Mouse (Mus musculus) ES-E14 (cell line): Measurements from ENCODE around the gene Col8a1. TPM values are rescaled to one million over a fixed set of nuclear protein-coding genes. Genes with fewer than 3 reads are reported as not detected.
A peak's percentile ranks its signal among the peaks of the same experiment; 100 is the strongest.

ENCODE experiments used
- DNase-seq: peaks from one replicate; pipeline ENCODE4 v3.0.0-alpha.2; 2013; ENCODE audit warnings: low read depth, low spot score
- H3K27ac ChIP-seq: 2 replicates; pipeline ENCODE4 v1.5.1; 2012; ENCODE audit warnings: low read depth, mild to moderate bottlenecking, low read length, moderate library complexity, mixed read lengths; ENCODE audit not compliant: poor library complexity, insufficient read depth, severe bottlenecking
- H3K36me3 ChIP-seq: 2 replicates; pipeline ENCODE4 v1.6.1; 2012; ENCODE audit warnings: mild to moderate bottlenecking, low read length, moderate library complexity, mixed read lengths; ENCODE audit not compliant: control insufficient read depth, poor library complexity, insufficient read depth, severe bottlenecking
- H3K4me1 ChIP-seq, 2 experiments: fragments of 150-350 bp in 1 of 2; sonication (generic) in 1 of 2; 2 replicates each; pipeline ENCODE4 v1.6.1; 2012; ENCODE audit warnings: low read length in 2 of 2, mild to moderate bottlenecking in 1 of 2, mixed read lengths in 1 of 2; ENCODE audit not compliant: control insufficient read depth in 2 of 2, insufficient read depth in 2 of 2, poor library complexity in 1 of 2
- H3K4me3 ChIP-seq, 2 experiments: fragments of 150-350 bp in 1 of 2; sonication (generic) in 1 of 2; 2 replicates each; pipeline ENCODE4 v1.5.1; 2012; ENCODE audit warnings: low read length in 2 of 2, low read depth in 1 of 2, mild to moderate bottlenecking in 1 of 2, mixed read lengths in 1 of 2; ENCODE audit not compliant: insufficient read depth in 1 of 2, poor library complexity in 1 of 2, severe bottlenecking in 1 of 2
- H3K9ac ChIP-seq: 2 replicates; pipeline ENCODE4 v1.6.1; 2012; ENCODE audit warnings: low read depth, mild to moderate bottlenecking, low read length, mixed read lengths; ENCODE audit not compliant: poor library complexity, insufficient read depth, severe bottlenecking
- H3K9me3 ChIP-seq: fragments of 150-350 bp; sonication (generic); 2 replicates; pipeline ENCODE4 v1.6.1; 2012; ENCODE audit warnings: low read depth, mild to moderate bottlenecking, low read length; ENCODE audit not compliant: control insufficient read depth, insufficient read depth
- CHD2 ChIP-seq: IDR thresholded peaks from 2 replicates; pipeline ENCODE4 v1.6.1; 2014; ENCODE audit warnings: mild to moderate bottlenecking, low read depth, low read length, inconsistent platforms
- HCFC1 ChIP-seq: IDR thresholded peaks from 2 replicates; pipeline ENCODE4 v1.6.1; 2012; ENCODE audit warnings: low read length, inconsistent platforms, borderline replicate concordance; ENCODE audit not compliant: insufficient read depth
- MAFK ChIP-seq: IDR thresholded peaks from 2 replicates; pipeline ENCODE4 v1.6.1; 2014; ENCODE audit warnings: mild to moderate bottlenecking, low read depth, low read length, inconsistent platforms; ENCODE audit not compliant: insufficient read depth
- ZC3H11A ChIP-seq: IDR thresholded peaks from 2 replicates; pipeline ENCODE4 v1.6.1; 2012; ENCODE audit warnings: low read depth, mild to moderate bottlenecking, inconsistent platforms, low read length, borderline replicate concordance
- ZNF384 ChIP-seq: IDR thresholded peaks from 2 replicates; pipeline ENCODE4 v1.6.1; 2012; ENCODE audit warnings: low read depth, low read length, inconsistent platforms
- in situ Hi-C, 2 experiments: fragments of 600-800 bp; cut with MboI; formaldehyde crosslinking; loops; one replicate each; pipeline ENCODE4 v1.15.1; 2025; ENCODE audit warnings: low sequenced_read_pairs in 2 of 2, inconsistent platforms in 1 of 2; ENCODE audit not compliant: unreplicated experiment in 2 of 2
- total RNA-seq: library from RNA; depleted of rRNA; stranded (reverse); fragments of 300-350 nt; gene quantifications from 2 replicates; pipeline ENCODE4 v1.2.3, GENCODE M21; 2012

The Col8a1 gene
- total RNA-seq, 1 experiment = 9.2 TPM

- no peak for DNase-seq
- Histone ChIP-seq H3K36me3 (no peaks in the 10 kb centered on the region), H3K4me1 (no peaks in the 10 kb centered on the region; a peak in 1 of 4 replicates), H3K27ac (no peak overlapping the region), H3K9ac (no peak overlapping the region), H3K4me3 (no peak overlapping the region), H3K9me3 (no peaks in the 10 kb centered on the region)
- in situ Hi-C loops = loop anchor here in 1 of 2 experiments (25.0 kb wide), 1 partner anchor 360 kb away; the partner anchor contains the start of gene Tbc1d23
- TF ChIP-seq ZC3H11A = no peak
- no peak for TF ChIP-seq MAFK
- TF ChIP-seq CHD2 = no peak
- TF ChIP-seq HCFC1 = no peak
- TF ChIP-seq ZNF384 = no peak
Measured at GRCm38 (mm10) chr16:57597295-57597957, 157.1 kb downstream of the Col8a1 start.

GRCm38 (mm10) chr16:57593422-57594157, 160.9 kb downstream of the Col8a1 start:
- Histone ChIP-seq H3K9ac (no peak overlapping the region), H3K27ac (no peak overlapping the region), H3K4me3 (peak overlapping the region in 1 of 2 experiments; percentile 67; a peak in 2 of 4 replicates), H3K9me3 (no peaks in the 10 kb centered on the region), H3K36me3 (no peaks in the 10 kb centered on the region), H3K4me1 (no peaks in the 10 kb centered on the region; a peak in 1 of 4 replicates)
- DNase-seq = peak; percentile 65
- TF ChIP-seq MAFK (no peak), ZC3H11A (0 out of 2 replicates have a peak, but pooled peaks have one; percentile 47)
- in situ Hi-C loops = loop anchor here in 1 of 2 experiments (25.0 kb wide), 1 partner anchor 356 kb away; the partner anchor contains the start of gene Tbc1d23

GRCm38 (mm10) chr16:57585201-57585600, 169.3 kb downstream of the Col8a1 start:
- Histone ChIP-seq H3K27ac (no peak overlapping the region), H3K9me3 (no peaks in the 10 kb centered on the region), H3K9ac (no peak overlapping the region), H3K36me3 (no peaks in the 10 kb centered on the region), H3K4me1 (peaks cover 2 to 6% of the 10 kb centered on the region in 2 experiments; a peak in 3 of 4 replicates), H3K4me3 (no peak overlapping the region)
- DNase-seq = no peak
- in situ Hi-C loops = loop anchor here in 1 of 2 experiments (25.0 kb wide), 1 partner anchor 348 kb away; the partner anchor contains the start of gene Tbc1d23
- TF ChIP-seq CHD2 (no peak), MAFK (no peak), ZC3H11A (no peak), HCFC1 (no peak), ZNF384 (no peak)

GRCm38 (mm10) chr16:57582008-57582407, 172.5 kb downstream of the Col8a1 start:
- no peak overlapping the region for H3K27ac ChIP-seq
- in situ Hi-C loops = loop anchor here in 1 of 2 experiments (25.0 kb wide), 1 partner anchor 345 kb away; the partner anchor contains the start of gene Tbc1d23
- peaks cover 4 to 6% of the 10 kb centered on the region in 2 experiments; a peak in 3 of 4 replicates for H3K4me1 ChIP-seq
- H3K9me3 ChIP-seq = no peaks in the 10 kb centered on the region
- no peaks in the 10 kb centered on the region for H3K36me3 ChIP-seq
- no peak overlapping the region for H3K4me3 ChIP-seq
- DNase-seq = no peak
- TF ChIP-seq ZNF384 (no peak), ZC3H11A (no peak), MAFK (no peak), HCFC1 (no peak), CHD2 (no peak)
- no peak overlapping the region for H3K9ac ChIP-seq
